In the genomic region with DNA sequence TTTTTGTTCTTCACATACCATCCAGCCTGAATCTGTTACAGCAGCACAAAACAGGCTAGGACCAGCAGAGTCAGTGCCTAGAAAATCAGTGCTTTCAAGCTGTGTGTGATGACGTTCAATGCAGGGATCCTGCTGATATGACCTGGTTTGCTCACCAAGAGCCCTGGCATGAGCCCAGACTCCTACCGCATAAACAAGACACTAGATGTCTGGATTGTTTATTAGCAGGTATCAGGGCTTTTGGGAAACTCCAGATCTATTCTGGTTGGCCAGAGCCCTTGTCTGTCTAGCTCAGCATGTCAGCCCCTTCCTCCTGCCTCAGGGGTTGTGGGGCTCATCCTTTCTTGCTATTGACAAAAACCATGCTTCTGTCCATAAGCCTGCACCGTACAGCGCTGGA, we compare ENCODE assay signal across 11 mouse cellular contexts. TPM values are rescaled to one million over a fixed set of nuclear protein-coding genes. Genes with fewer than 3 reads are reported as not detected.
DNase-seq lines count a peak whose midpoint lies in the region; ATAC-seq lines count a peak whose summit lies in the region.
"Had no signal": no experiment of that assay in that cellular context is flagged by ENCODE, and none has a peak within 500 bp of the region (broad histone marks: within the 10 kb centered on the region; RNA-seq: fewer than 3 reads in every experiment).

No protein-coding gene starts in this region.

- no peaks in the 10 kb centered on the region for H3K27me3 ChIP-seq in heart, embryonic 12.5 days (replicated peaks)
- no peaks in the 10 kb centered on the region for H3K27me3 ChIP-seq in heart, embryonic 11.5 days (ENCODE audit: control insufficient read depth, insufficient read depth, low read length)
- no peaks in the 10 kb centered on the region for H3K27me3 ChIP-seq in kidney, embryonic 14.5 days (ENCODE audit: control insufficient read depth, insufficient read depth, low read length)
- no peaks in the 10 kb centered on the region for H3K27me3 ChIP-seq in neural tube, embryonic 13.5 days
- H3K27me3 ChIP-seq: liver, embryonic 15.5 days; stomach, embryonic 15.5 days had no signal

- no peak overlapping the region for H3K9ac ChIP-seq in heart, embryonic 12.5 days
- no peak overlapping the region for H3K9ac ChIP-seq in heart, embryonic 11.5 days (ENCODE audit: low read depth, low read length)
- H3K9ac ChIP-seq in kidney, embryonic 14.5 days (ENCODE audit: low read depth, low read length) = no peak overlapping the region
- H3K9ac ChIP-seq in neural tube, embryonic 13.5 days = no peak overlapping the region
- H3K9ac ChIP-seq: liver, embryonic 15.5 days; stomach, embryonic 15.5 days had no signal

- H3K27ac ChIP-seq in heart, embryonic 12.5 days (ENCODE audit: poor library complexity, severe bottlenecking) = peak overlapping the region; percentile 57
- H3K27ac ChIP-seq in heart, embryonic 11.5 days (ENCODE audit: low read depth, low read length) = no peak overlapping the region; the same call in 1 of the 2 replicates
- H3K27ac ChIP-seq in kidney, embryonic 14.5 days (ENCODE audit: low read depth, low read length) = no peak overlapping the region
- peak overlapping the region; percentile 42 for H3K27ac ChIP-seq in neural tube, embryonic 13.5 days (replicated peaks)
- H3K27ac ChIP-seq: liver, embryonic 15.5 days; stomach, embryonic 15.5 days had no signal

- peaks cover 12% of the 10 kb centered on the region for H3K36me3 ChIP-seq in heart, embryonic 12.5 days
- peaks cover 3% of the 10 kb centered on the region; the same call in 1 of the 2 replicates for H3K36me3 ChIP-seq in heart, embryonic 11.5 days (ENCODE audit: control insufficient read depth, insufficient read depth, low read length)
- no peaks in the 10 kb centered on the region for H3K36me3 ChIP-seq in kidney, embryonic 14.5 days (ENCODE audit: control insufficient read depth, insufficient read depth, low read length)
- no peaks in the 10 kb centered on the region for H3K36me3 ChIP-seq in neural tube, embryonic 13.5 days
- H3K36me3 ChIP-seq: liver, embryonic 15.5 days; stomach, embryonic 15.5 days had no signal

- 20% methylated on average over 4 of the region's 4 CpGs for WGBS in heart, embryonic 12.5 days
- 33% methylated on average over 4 of the region's 4 CpGs for WGBS in heart, embryonic 11.5 days (ENCODE audit: insufficient replicate concordance)
- WGBS in kidney, embryonic 14.5 days = 75% methylated on average over 4 of the region's 4 CpGs
- 59% methylated on average over 4 of the region's 4 CpGs for WGBS in neural tube, embryonic 13.5 days

- H3K4me2 ChIP-seq in heart, embryonic 12.5 days = peak overlapping the region; percentile 7; the same call in 1 of the 2 replicates
- no peak overlapping the region for H3K4me2 ChIP-seq in heart, embryonic 11.5 days
- no peak overlapping the region for H3K4me2 ChIP-seq in kidney, embryonic 14.5 days (replicated peaks; ENCODE audit: low read depth, low read length)
- no peak overlapping the region for H3K4me2 ChIP-seq in neural tube, embryonic 13.5 days
- H3K4me2 ChIP-seq: liver, embryonic 15.5 days; stomach, embryonic 15.5 days had no signal

- peak; percentile 31; the same call in 1 of the 2 replicates for ATAC-seq in heart, embryonic 12.5 days (ENCODE audit: insufficient number of reproducible peaks, low FRiP score)
- no peak for ATAC-seq in heart, embryonic 11.5 days (replicated peaks; ENCODE audit: insufficient number of reproducible peaks, low FRiP score, low TSS enrichment)
- ATAC-seq in kidney, embryonic 14.5 days (ENCODE audit: low FRiP score, low TSS enrichment) = no peak; the same call in 1 of the 2 replicates
- no peak for ATAC-seq in neural tube, embryonic 13.5 days (ENCODE audit: low read depth)

- H3K4me3 ChIP-seq in heart, embryonic 12.5 days = no peak overlapping the region
- no peak overlapping the region for H3K4me3 ChIP-seq in heart, embryonic 11.5 days (ENCODE audit: low read depth, low read length)
- no peak overlapping the region for H3K4me3 ChIP-seq in kidney, embryonic 14.5 days (ENCODE audit: low read length)
- no peak overlapping the region for H3K4me3 ChIP-seq in neural tube, embryonic 13.5 days
- H3K4me3 ChIP-seq: liver, embryonic 15.5 days; stomach, embryonic 15.5 days had no signal

- intact Hi-C loops in gastrocnemius, postnatal 36 days (cut with DNase I) = loop anchor here (10.0 kb wide), 1 partner anchor 135 kb away; no protein-coding TSS in a partner anchor

- H3K4me1 ChIP-seq in heart, embryonic 12.5 days (replicated peaks) = peaks cover 73% of the 10 kb centered on the region
- peaks cover 56% of the 10 kb centered on the region for H3K4me1 ChIP-seq in heart, embryonic 11.5 days (ENCODE audit: control insufficient read depth, insufficient read depth, low read length)
- peaks cover 21% of the 10 kb centered on the region for H3K4me1 ChIP-seq in kidney, embryonic 14.5 days (ENCODE audit: control insufficient read depth, insufficient read depth, low read length)
- H3K4me1 ChIP-seq in neural tube, embryonic 13.5 days (replicated peaks) = peaks cover 70% of the 10 kb centered on the region
- H3K4me1 ChIP-seq: liver, embryonic 15.5 days had no signal

- H3K9me3 ChIP-seq in heart, embryonic 12.5 days (replicated peaks) = no peaks in the 10 kb centered on the region
- no peaks in the 10 kb centered on the region for H3K9me3 ChIP-seq in heart, embryonic 11.5 days (replicated peaks; ENCODE audit: control insufficient read depth, low read length)
- H3K9me3 ChIP-seq in kidney, embryonic 14.5 days (ENCODE audit: control insufficient read depth, low read length) = no peaks in the 10 kb centered on the region
- H3K9me3 ChIP-seq in neural tube, embryonic 13.5 days = no peaks in the 10 kb centered on the region
- H3K9me3 ChIP-seq: liver, embryonic 15.5 days; stomach, embryonic 15.5 days had no signal

- peak; percentile 63 to 65 for DNase-seq in kidney, postnatal 25 days
- peak; percentile 68 for DNase-seq in adrenal gland, adult 8-10 months
- DNase-seq in gastrocnemius, postnatal 36 days = no peak
- DNase-seq in thymus, adult 18-20 months = no peak
- DNase-seq: right cerebral cortex, adult 18-20 months had no signal

RNA-seq across cellular contexts. Expression of a gene that starts 10.2 kb away (rescaled TPM):
- 351 and 398 TPM in 2 replicates for polyA plus RNA-seq in heart, embryonic 12.5 days (2016; fragmentation: Nextera tagmentation; extraction: Ambion mirVana)
- polyA plus RNA-seq in heart, embryonic 11.5 days (2014; fragmentation: Nextera tagmentation; extraction: Ambion mirVana) = 430 and 458 TPM in 2 replicates
- 157 and 158 TPM in 2 replicates for polyA plus RNA-seq in kidney, embryonic 14.5 days (2014; fragmentation: Nextera tagmentation; extraction: Ambion mirVana)
- 100 to 1,000 TPM; 103 to 164 (median 133) TPM for total RNA-seq in adrenal gland, adult 8-10 months (2022)
- 175 and 178 TPM in 2 replicates for polyA plus RNA-seq in neural tube, embryonic 13.5 days (2015; fragmentation: Nextera tagmentation; extraction: Ambion mirVana)
- 1 to 10 TPM; 5.9 to 6.2 TPM for total RNA-seq in gastrocnemius, postnatal 36 days (2021)

Comparison
In these comparisons a context has a peak if more than half of its experiments do, and no peak if none do; other contexts are left out.
1. H3K27ac ChIP-seq: peak in heart, embryonic 12.5 days (single experiment) and neural tube, embryonic 13.5 days (single experiment); none in heart, embryonic 11.5 days (single experiment) and kidney, embryonic 14.5 days (single experiment).
2. DNase-seq: peak in kidney, postnatal 25 days (2 of 2) and adrenal gland, adult 8-10 months (single experiment); none in gastrocnemius, postnatal 36 days (0 of 2) and thymus, adult 18-20 months (0 of 2).